Mouse (Mus musculus): ENCODE data around the gene Gabra4. TPM values are rescaled to one million over a fixed set of nuclear protein-coding genes. Genes with fewer than 3 reads are reported as not detected.

Gene Gabra4
- polyA plus RNA-seq, 1 experiment: 0.31 TPM

Other genes starting within 250 kb of the Gabra4 start
- not detected in 2 replicates for gene Cox7b2, start 110.1 kb downstream of the Gabra4 start, polyA plus RNA-seq (2012; rRNA removed)
- gene Gabrb1, start 195 bp downstream of the Gabra4 start, polyA plus RNA-seq (2012; rRNA removed): 0.04 and 0.08 TPM in 2 replicates